ENCODE assay signal across 29 mouse cellular contexts in the genomic region with DNA sequence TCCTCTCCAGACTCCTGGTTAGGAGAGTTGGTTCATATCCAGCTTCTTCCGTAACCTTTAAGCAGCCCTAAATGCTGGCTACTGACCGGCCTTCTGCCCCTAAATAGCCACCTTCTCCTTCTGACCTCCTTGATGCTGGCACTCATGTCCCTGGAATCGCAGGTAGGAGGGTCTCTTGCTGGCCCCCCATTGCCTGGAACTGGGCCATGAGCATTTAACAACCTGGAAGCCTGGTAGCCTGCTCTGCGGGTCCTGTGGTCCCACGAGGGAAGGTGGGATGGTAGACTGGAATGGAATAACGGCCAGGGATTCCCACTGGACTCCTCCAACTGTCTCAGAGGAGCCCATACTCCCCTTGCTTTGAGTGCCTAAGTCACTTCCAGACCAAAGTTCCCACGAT. TPM values are rescaled to one million over a fixed set of nuclear protein-coding genes. Genes with fewer than 3 reads are reported as not detected.
"Had no signal": no experiment of that assay in that cellular context is flagged by ENCODE, and none has a peak within 500 bp of the region (broad histone marks: within the 10 kb centered on the region; RNA-seq: fewer than 3 reads in every experiment).

No protein-coding gene starts in this region.

- H3K27me3 ChIP-seq: limb, embryonic 12.5 days; limb, embryonic 13.5 days; limb, embryonic 15.5 days; liver, embryonic 12.5 days; liver, embryonic 13.5 days; liver, embryonic 15.5 days; lung, embryonic 15.5 days; midbrain, embryonic 12.5 days; midbrain, embryonic 13.5 days; midbrain, embryonic 15.5 days; neural tube, embryonic 12.5 days had no signal

- H3K36me3 ChIP-seq: limb, embryonic 10.5 days; limb, embryonic 12.5 days; limb, embryonic 13.5 days; limb, embryonic 15.5 days; liver, embryonic 12.5 days; liver, embryonic 13.5 days; liver, embryonic 15.5 days; lung, embryonic 15.5 days; midbrain, embryonic 10.5 days; midbrain, embryonic 12.5 days; midbrain, embryonic 13.5 days; midbrain, embryonic 15.5 days; neural tube, embryonic 12.5 days had no signal

- H3K9me3 ChIP-seq: limb, embryonic 10.5 days; limb, embryonic 12.5 days; limb, embryonic 13.5 days; limb, embryonic 15.5 days; liver, embryonic 12.5 days; liver, embryonic 13.5 days; liver, embryonic 15.5 days; lung, embryonic 15.5 days; megakaryocyte, embryonic 14.5 days; midbrain, embryonic 10.5 days; midbrain, embryonic 12.5 days; midbrain, embryonic 13.5 days; midbrain, embryonic 15.5 days; neural tube, embryonic 12.5 days had no signal

- H3K4me3 ChIP-seq: limb, embryonic 10.5 days; limb, embryonic 12.5 days; limb, embryonic 13.5 days; limb, embryonic 15.5 days; liver, embryonic 12.5 days; liver, embryonic 13.5 days; liver, embryonic 15.5 days; lung, embryonic 15.5 days; megakaryocyte, embryonic 14.5 days; midbrain, embryonic 10.5 days; midbrain, embryonic 12.5 days; midbrain, embryonic 13.5 days; midbrain, embryonic 15.5 days; myocyte; neural tube, embryonic 12.5 days had no signal

- DNase-seq: left cerebral cortex, postnatal 4 days; liver; liver, embryonic 13.5 days; liver, postnatal 0 days; lung, adult 18-20 months; lung, adult 2 months; lung, embryonic 14.5 days; lung, postnatal 10 days; lung, postnatal 14 days; lung, postnatal 36 days; lung, postnatal 4 days; midbrain, embryonic 14.5 days had no signal

- H3K4me1 ChIP-seq: limb, embryonic 12.5 days; limb, embryonic 15.5 days; midbrain, embryonic 15.5 days had no signal

- H3K27ac ChIP-seq: limb, embryonic 10.5 days; limb, embryonic 12.5 days; limb, embryonic 13.5 days; limb, embryonic 15.5 days; liver, embryonic 12.5 days; liver, embryonic 13.5 days; liver, embryonic 14.5 days; liver, embryonic 15.5 days; lung, embryonic 15.5 days; macrophage; midbrain, embryonic 10.5 days; midbrain, embryonic 12.5 days; midbrain, embryonic 13.5 days; midbrain, embryonic 15.5 days; neural tube, embryonic 12.5 days had no signal

RNA-seq across cellular contexts. Expression of a gene that starts 17.9 kb away (rescaled TPM):
- total RNA-seq: monocyte, adult 5-6 weeks had no signal
